ENCODE assay signal across 13 mouse cellular contexts in the genomic region with DNA sequence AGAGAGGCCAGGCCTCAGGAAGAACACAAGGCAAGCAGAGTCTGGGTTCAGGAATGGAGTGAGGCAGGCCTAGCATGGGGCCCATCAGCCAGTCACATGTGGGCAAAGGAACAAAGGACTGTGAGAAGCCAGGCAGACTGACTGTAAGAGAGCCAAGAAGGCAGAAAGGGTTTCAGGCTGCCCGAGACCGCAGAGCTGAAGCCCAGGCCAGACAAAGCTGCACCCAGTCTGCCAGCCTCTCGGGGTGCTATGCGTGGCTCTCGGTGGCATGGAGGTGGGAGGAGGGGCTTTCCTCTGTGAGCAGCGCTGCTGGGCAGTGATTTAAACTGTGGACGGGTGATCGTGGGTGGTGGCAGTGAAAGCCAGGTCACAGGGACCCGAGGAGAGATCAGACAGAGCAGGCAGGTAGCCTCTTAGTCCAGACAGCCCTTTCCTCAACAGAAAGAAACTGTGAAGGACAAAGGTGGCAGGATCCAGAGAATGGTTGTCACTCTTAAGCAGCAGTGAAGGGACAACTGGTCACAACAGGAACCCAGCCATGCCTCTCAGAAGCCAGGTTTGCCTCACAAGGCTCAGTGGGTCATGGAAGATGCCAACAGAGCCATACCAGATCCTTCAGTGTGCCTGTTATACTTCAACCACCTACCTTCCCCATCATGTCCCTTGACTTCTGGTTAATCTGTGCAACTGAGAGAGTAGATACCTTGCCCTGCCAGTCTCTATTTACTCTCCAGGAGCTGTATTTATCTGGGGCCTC. TPM values are rescaled to one million over a fixed set of nuclear protein-coding genes. Genes with fewer than 3 reads are reported as not detected.
DNase-seq lines count a peak whose midpoint lies in the region; ATAC-seq lines count a peak whose summit lies in the region.
"Had no signal": no experiment of that assay in that cellular context is flagged by ENCODE, and none has a peak within 500 bp of the region (broad histone marks: within the 10 kb centered on the region; RNA-seq: fewer than 3 reads in every experiment).

No protein-coding gene starts in this region.

- ATAC-seq in heart, embryonic 11.5 days (replicated peaks; ENCODE audit: insufficient number of reproducible peaks, low FRiP score, low TSS enrichment): no peak
- ATAC-seq in hindbrain, embryonic 14.5 days (ENCODE audit: low FRiP score): no peak
- ATAC-seq: forebrain, embryonic 16.5 days had no signal

- H3K4me2 ChIP-seq in heart, embryonic 11.5 days: no peak overlapping the region
- H3K4me2 ChIP-seq in hindbrain, embryonic 14.5 days (replicated peaks): no peak overlapping the region

- H3K27ac ChIP-seq in heart, embryonic 11.5 days (ENCODE audit: low read depth, low read length): 0 out of 2 replicates have a peak overlapping the region, but pooled peaks have one; percentile 6
- H3K27ac ChIP-seq in hindbrain, embryonic 14.5 days: peak overlapping the region; percentile 38; the same call in 1 of the 2 replicates

- H3K9ac ChIP-seq in heart, embryonic 11.5 days (ENCODE audit: low read depth, low read length): no peak overlapping the region
- no peak overlapping the region for H3K9ac ChIP-seq in hindbrain, embryonic 14.5 days

- WGBS in heart, embryonic 11.5 days (ENCODE audit: insufficient replicate concordance): 71% methylated on average over 9 of the region's 9 CpGs
- 70% methylated on average over 9 of the region's 9 CpGs for WGBS in hindbrain, embryonic 14.5 days

- intact Hi-C loops in heart, postnatal 25 days (cut with DNase I): no loop called here
- intact Hi-C loops in left cerebral cortex, postnatal 4 days (cut with DNase I): no loop called here

- no peak overlapping the region for H3K4me3 ChIP-seq in heart, embryonic 11.5 days (ENCODE audit: low read depth, low read length)
- no peak overlapping the region for H3K4me3 ChIP-seq in hindbrain, embryonic 14.5 days (replicated peaks; ENCODE audit: low read length)

- DNase-seq in heart, postnatal 25 days (ENCODE audit: low spot score): no peak
- peak; percentile 45 for DNase-seq in left cerebral cortex, postnatal 4 days
- no peak for DNase-seq in left cerebral cortex, adult 9 months (ENCODE audit: low spot score in 2 of 2)
- peak; percentile 65 for DNase-seq in cerebellum, adult 9-11 months
- peak; percentile 29 for DNase-seq in hindbrain, embryonic 14.5 days (ENCODE audit: low spot score)
- no peak for DNase-seq in thymus, adult 18-20 months
- no peak for DNase-seq in yolk sac, embryonic 10.5 days (ENCODE audit: low spot score)
- DNase-seq: adrenal gland, postnatal 14 days; right cerebral cortex, postnatal 4 days had no signal

- H3K9me3 ChIP-seq in heart, embryonic 11.5 days (replicated peaks; ENCODE audit: control insufficient read depth, low read length): no peaks in the 10 kb centered on the region
- H3K9me3 ChIP-seq in hindbrain, embryonic 14.5 days (ENCODE audit: control insufficient read depth, low read length): no peaks in the 10 kb centered on the region

- peaks cover 18% of the 10 kb centered on the region for H3K36me3 ChIP-seq in heart, embryonic 11.5 days (ENCODE audit: control insufficient read depth, insufficient read depth, low read length)
- no peaks in the 10 kb centered on the region for H3K36me3 ChIP-seq in hindbrain, embryonic 14.5 days (replicated peaks; ENCODE audit: control insufficient read depth, insufficient read depth)

- no peaks in the 10 kb centered on the region for H3K27me3 ChIP-seq in heart, embryonic 11.5 days (ENCODE audit: control insufficient read depth, insufficient read depth, low read length)
- no peaks in the 10 kb centered on the region for H3K27me3 ChIP-seq in hindbrain, embryonic 14.5 days (ENCODE audit: control insufficient read depth, insufficient read depth, low read length)
- H3K27me3 ChIP-seq: CH12.LX had no signal

- peaks cover 7% of the 10 kb centered on the region for H3K4me1 ChIP-seq in heart, embryonic 11.5 days (ENCODE audit: control insufficient read depth, insufficient read depth, low read length)
- peaks cover 14% of the 10 kb centered on the region; the same call in 1 of the 2 replicates for H3K4me1 ChIP-seq in hindbrain, embryonic 14.5 days (replicated peaks; ENCODE audit: control insufficient read depth, insufficient read depth, low read length)

RNA-seq across cellular contexts. Expression of a gene that starts 45.9 kb away (rescaled TPM):
- 203 and 215 TPM in 2 replicates for polyA plus RNA-seq in heart, embryonic 11.5 days (2014; fragmentation: Nextera tagmentation; extraction: Ambion mirVana)
- 100 to 1,000 TPM; 279 to 317 TPM for total RNA-seq in heart, postnatal 25 days (2021)
- total RNA-seq in left cerebral cortex, postnatal 4 days (2021): 1 to 10 TPM; 2.4 to 3.4 TPM
- polyA plus RNA-seq in hindbrain, embryonic 14.5 days (2014; fragmentation: Nextera tagmentation; extraction: Ambion mirVana): 1.9 TPM in 2 replicates
- polyA plus RNA-seq: liver, adult 2 months had no signal

RNA-seq across cellular contexts. Expression of a gene that starts 53.8 kb away (rescaled TPM):
- polyA plus RNA-seq in heart, embryonic 11.5 days (2014; fragmentation: Nextera tagmentation; extraction: Ambion mirVana): 59.1 and 67.4 TPM in 2 replicates
- 10 to 100 TPM; 21.4 to 22.2 TPM for total RNA-seq in heart, postnatal 25 days (2021)
- 10 to 100 TPM; 58.6 to 66.2 TPM for total RNA-seq in left cerebral cortex, postnatal 4 days (2021)
- polyA plus RNA-seq in hindbrain, embryonic 14.5 days (2014; fragmentation: Nextera tagmentation; extraction: Ambion mirVana): 75.6 and 84.9 TPM in 2 replicates

RNA-seq across cellular contexts. Expression of a gene that starts 53.9 kb away (rescaled TPM):
- 23.4 and 26.6 TPM in 2 replicates for polyA plus RNA-seq in heart, embryonic 11.5 days (2014; fragmentation: Nextera tagmentation; extraction: Ambion mirVana)
- total RNA-seq in heart, postnatal 25 days (2021): 10 to 100 TPM; 14.5 to 15.1 TPM
- 10 to 100 TPM; 20.0 to 22.3 TPM for total RNA-seq in left cerebral cortex, postnatal 4 days (2021)
- 17.5 and 21.6 TPM in 2 replicates for polyA plus RNA-seq in hindbrain, embryonic 14.5 days (2014; fragmentation: Nextera tagmentation; extraction: Ambion mirVana)

Comparison
In these comparisons a context has a peak if more than half of its experiments do, and no peak if none do; other contexts are left out.
1. DNase-seq: peak in left cerebral cortex, postnatal 4 days (single experiment), cerebellum, adult 9-11 months (single experiment) and hindbrain, embryonic 14.5 days (single experiment); none in heart, postnatal 25 days (single experiment), left cerebral cortex, adult 9 months (0 of 2), thymus, adult 18-20 months (0 of 2) and yolk sac, embryonic 10.5 days (single experiment).
2. RNA of a gene that starts 45.9 kb away (total RNA-seq): 279 to 317 TPM in heart, postnatal 25 days; 2.4 to 3.4 TPM in left cerebral cortex, postnatal 4 days; every median in the first group is over 10 times any median in the second.